In the genomic region with DNA sequence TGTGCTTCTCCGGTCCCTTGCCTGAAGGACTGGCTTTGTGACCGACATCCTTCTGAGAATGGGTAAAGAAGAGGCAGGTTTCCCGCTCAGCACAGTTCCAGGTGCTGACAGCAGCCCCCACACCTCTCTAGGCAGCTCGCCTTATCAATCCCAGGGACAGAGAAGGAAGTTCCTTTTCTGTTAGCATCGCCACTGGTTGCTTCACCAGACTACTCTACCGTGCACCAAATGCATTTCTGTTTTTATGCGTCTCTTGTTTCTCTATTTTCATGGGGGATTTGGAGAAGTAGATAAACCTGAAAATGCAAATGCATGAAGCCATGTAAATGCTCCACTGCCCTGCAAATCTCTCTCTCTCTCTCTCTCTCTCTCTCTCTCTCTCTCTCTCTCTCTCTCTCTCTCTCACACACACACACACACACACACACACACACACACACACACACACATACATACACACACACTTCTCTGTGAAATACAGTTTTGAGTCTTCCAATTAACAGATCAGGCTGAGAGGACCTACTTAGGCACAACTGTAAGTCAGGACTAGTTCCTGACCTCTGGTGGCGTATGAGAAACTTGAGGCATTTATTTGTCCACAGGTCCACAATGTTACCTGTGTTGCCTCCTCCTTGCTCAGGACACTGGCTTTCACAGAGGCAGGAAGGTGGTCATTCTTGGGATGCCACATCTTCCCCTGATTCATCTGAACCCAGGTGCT, we compare ENCODE assay signal across 24 mouse cellular contexts. TPM values are rescaled to one million over a fixed set of nuclear protein-coding genes. Genes with fewer than 3 reads are reported as not detected.
DNase-seq lines count a peak whose midpoint lies in the region; ATAC-seq lines count a peak whose summit lies in the region.
"Had no signal": no experiment of that assay in that cellular context is flagged by ENCODE, and none has a peak within 500 bp of the region (broad histone marks: within the 10 kb centered on the region; RNA-seq: fewer than 3 reads in every experiment).

No protein-coding gene starts in this region.

- H3K4me1 ChIP-seq in heart, embryonic 10.5 days: peaks cover 18% of the 10 kb centered on the region; the same call in 1 of the 2 replicates
- peaks cover 7% of the 10 kb centered on the region; the same call in 1 of the 2 replicates for H3K4me1 ChIP-seq in forebrain, embryonic 13.5 days
- H3K4me1 ChIP-seq in forebrain, embryonic 15.5 days: no peaks in the 10 kb centered on the region
- H3K4me1 ChIP-seq: embryonic facial prominence, embryonic 15.5 days; stomach, embryonic 15.5 days had no signal

- H3K36me3 ChIP-seq in heart, embryonic 10.5 days: no peaks in the 10 kb centered on the region
- no peaks in the 10 kb centered on the region for H3K36me3 ChIP-seq in forebrain, embryonic 13.5 days (ENCODE audit: poor library complexity, severe bottlenecking)
- no peaks in the 10 kb centered on the region for H3K36me3 ChIP-seq in forebrain, embryonic 15.5 days
- H3K36me3 ChIP-seq: embryonic facial prominence, embryonic 15.5 days; forebrain, embryonic 10.5 days; hindbrain, embryonic 13.5 days; stomach, embryonic 15.5 days had no signal

- ATAC-seq in megakaryocyte progenitor cell, adult 5-6 weeks (replicated peaks; ENCODE audit: poor library complexity): peak; percentile 87
- ATAC-seq in forebrain, embryonic 13.5 days: no peak
- no peak for ATAC-seq in forebrain, embryonic 15.5 days (replicated peaks)
- ATAC-seq: activated CD4-positive, CD25-positive, alpha-beta regulatory T cell, adult 4 months; intestine, embryonic 16.5 days; Patski had no signal

- H3K9ac ChIP-seq in forebrain, embryonic 13.5 days: no peak overlapping the region
- no peak overlapping the region for H3K9ac ChIP-seq in forebrain, embryonic 15.5 days (replicated peaks)
- H3K9ac ChIP-seq: embryonic facial prominence, embryonic 15.5 days; hindbrain, embryonic 13.5 days; stomach, embryonic 15.5 days had no signal

- no peaks in the 10 kb centered on the region for H3K27me3 ChIP-seq in heart, embryonic 10.5 days (ENCODE audit: insufficient read depth, poor library complexity, severe bottlenecking)
- no peaks in the 10 kb centered on the region for H3K27me3 ChIP-seq in forebrain, embryonic 13.5 days
- H3K27me3 ChIP-seq in forebrain, embryonic 15.5 days: no peaks in the 10 kb centered on the region
- H3K27me3 ChIP-seq: embryonic facial prominence, embryonic 15.5 days; hindbrain, embryonic 13.5 days; Patski; stomach, embryonic 15.5 days had no signal

- WGBS in heart, embryonic 10.5 days: 22% methylated on average over 8 of the region's 8 CpGs
- 61% methylated on average over 8 of the region's 8 CpGs for WGBS in forebrain, embryonic 13.5 days
- WGBS in forebrain, embryonic 15.5 days: 69% methylated on average over 8 of the region's 8 CpGs

- no peak overlapping the region for H3K27ac ChIP-seq in heart, embryonic 10.5 days
- no peak overlapping the region for H3K27ac ChIP-seq in forebrain, embryonic 13.5 days
- H3K27ac ChIP-seq in forebrain, embryonic 15.5 days (replicated peaks): no peak overlapping the region
- H3K27ac ChIP-seq: embryonic facial prominence, embryonic 15.5 days; forebrain, embryonic 10.5 days; hindbrain, embryonic 13.5 days; stomach, embryonic 15.5 days had no signal

- 0 out of 2 replicates have a peak overlapping the region, but pooled peaks have one; percentile 1 for H3K4me3 ChIP-seq in heart, embryonic 10.5 days
- no peak overlapping the region for H3K4me3 ChIP-seq in forebrain, embryonic 13.5 days
- no peak overlapping the region for H3K4me3 ChIP-seq in forebrain, embryonic 15.5 days
- H3K4me3 ChIP-seq: embryonic facial prominence, embryonic 15.5 days; forebrain, embryonic 10.5 days; hindbrain, embryonic 13.5 days; stomach, embryonic 15.5 days had no signal

- H3K4me2 ChIP-seq in forebrain, embryonic 13.5 days: no peak overlapping the region
- no peak overlapping the region for H3K4me2 ChIP-seq in forebrain, embryonic 15.5 days (replicated peaks)
- H3K4me2 ChIP-seq: embryonic facial prominence, embryonic 15.5 days; hindbrain, embryonic 13.5 days; midbrain, embryonic 11.5 days; stomach, embryonic 15.5 days had no signal

- H3K9me3 ChIP-seq in heart, embryonic 10.5 days: no peaks in the 10 kb centered on the region
- no peaks in the 10 kb centered on the region for H3K9me3 ChIP-seq in forebrain, embryonic 13.5 days (replicated peaks)
- no peaks in the 10 kb centered on the region for H3K9me3 ChIP-seq in forebrain, embryonic 15.5 days
- H3K9me3 ChIP-seq: embryonic facial prominence, embryonic 15.5 days; forebrain, embryonic 10.5 days; hindbrain, embryonic 13.5 days; stomach, embryonic 15.5 days had no signal

- no peak for DNase-seq in heart, embryonic 10.5 days (ENCODE audit: low spot score)
- no peak for DNase-seq in heart, postnatal 4 days
- DNase-seq in spleen, adult 12 weeks (ENCODE audit: low spot score): peak; percentile 2
- DNase-seq in spleen, postnatal 14 days (ENCODE audit: low spot score in 2 of 2): no peak
- DNase-seq in thymus, postnatal 0 days (ENCODE audit: low spot score): no peak
- DNase-seq: adrenal gland, postnatal 25 days; cerebellum, adult 9-11 months; embryo, embryonic 11 days; gastrocnemius, postnatal 36 days; layer of hippocampus, postnatal 36 days; left cerebral cortex, postnatal 4 days; lung, adult 18-20 months; right cerebral cortex, postnatal 25 days had no signal

RNA-seq across cellular contexts. Expression of a gene that starts 33.4 kb away (rescaled TPM):
- polyA plus RNA-seq in heart, embryonic 10.5 days (2016; fragmentation: Nextera tagmentation; extraction: Ambion mirVana): 26.4 and 28.8 TPM in 2 replicates
- total RNA-seq in heart, postnatal 4 days (2021): 10 to 100 TPM; 35.2 to 40.4 TPM
- total RNA-seq in megakaryocyte progenitor cell, adult 5-6 weeks (2015): 28.5 and 30.0 TPM in 2 replicates
- total RNA-seq in megakaryocyte progenitor cell, adult 5-6 weeks (2017): 24.7 and 31.9 TPM in 2 replicates
- polyA plus RNA-seq in forebrain, embryonic 13.5 days (2015; fragmentation: Nextera tagmentation; extraction: Ambion mirVana): 30.9 and 31.9 TPM in 2 replicates
- polyA plus RNA-seq in forebrain, embryonic 15.5 days (2015; fragmentation: Nextera tagmentation; extraction: Ambion mirVana): 35.3 and 36.2 TPM in 2 replicates
- polyA plus RNA-seq in thymus, postnatal 0 days (2015; fragmentation: Nextera tagmentation; extraction: Ambion mirVana): 24.2 and 26.2 TPM in 2 replicates
